Mouse (Mus musculus) liver, embryonic 11.5 days (tissue): ENCODE results near the gene Adgrf5. TPM values are rescaled to one million over a fixed set of nuclear protein-coding genes. Genes with fewer than 3 reads are reported as not detected.

Experiments
- ATAC-seq: fragments of 200-750 bp; cut with Nextera tagmentation; replicated peaks from 2 replicates; pipeline ENCODE4 v1.8.0; 2017; ENCODE audit warnings: moderate number of reproducible peaks, mild to moderate bottlenecking, moderate TSS enrichment, moderate library complexity; ENCODE audit not compliant: low FRiP score
- DNase-seq: peaks from one replicate; pipeline ENCODE4 v3.0.0-alpha.2; 2017; ENCODE audit warnings: low spot score
- H3K27ac ChIP-seq: fragments of 300-500 bp; sonication (generic); 2 replicates; pipeline ENCODE4 v1.5.1; 2014; ENCODE audit warnings: mild to moderate bottlenecking, low read depth, low read length, control low read depth
- H3K27me3 ChIP-seq: fragments of 300-500 bp; sonication (generic); replicated peaks from 2 replicates; pipeline ENCODE4 v1.6.1; 2014; ENCODE audit warnings: low read length, mixed read lengths; ENCODE audit not compliant: control insufficient read depth, insufficient read depth
- H3K36me3 ChIP-seq: fragments of 300-500 bp; sonication (generic); 2 replicates; pipeline ENCODE4 v1.6.1; 2014; ENCODE audit warnings: mild to moderate bottlenecking, low read length, moderate library complexity, mixed read lengths; ENCODE audit not compliant: control insufficient read depth, insufficient read depth
- H3K4me1 ChIP-seq: fragments of 300-500 bp; sonication (generic); replicated peaks from 2 replicates; pipeline ENCODE4 v1.6.1; 2014; ENCODE audit warnings: low read length, mixed read lengths; ENCODE audit not compliant: control insufficient read depth, insufficient read depth
- H3K4me2 ChIP-seq: fragments of 300-500 bp; sonication (generic); 2 replicates; pipeline ENCODE4 v1.6.1; 2014; ENCODE audit warnings: mild to moderate bottlenecking, control low read depth, moderate library complexity
- H3K4me3 ChIP-seq: fragments of 300-500 bp; sonication (generic); 2 replicates; pipeline ENCODE4 v1.5.1; 2014; ENCODE audit warnings: low read depth, low read length, control low read depth
- H3K9ac ChIP-seq: fragments of 300-500 bp; sonication (generic); 2 replicates; pipeline ENCODE4 v1.6.1; 2014; ENCODE audit warnings: low read depth, low read length, control low read depth
- H3K9me3 ChIP-seq: fragments of 300-500 bp; sonication (generic); 2 replicates; pipeline ENCODE4 v1.6.1; 2016; ENCODE audit warnings: low read length, inconsistent platforms, mixed read lengths; ENCODE audit not compliant: control insufficient read depth
- WGBS: fragments of 180-500 bp; shearing (Covaris S2); extraction: QIAGEN DNeasy Blood & Tissue Kit; methylation state at CpG from one replicate; pipeline ENCODE4 v1.1.7; 2014; 5-methylcytosine and 5-hydroxymethylcytosine counted together
- polyA plus RNA-seq: library from polyadenylated mRNA; unstranded; fragments of >200 nt; fragmentation: Nextera tagmentation; extraction: Ambion mirVana; gene quantifications from 2 replicates; pipeline ENCODE4 v1.2.1, GENCODE M21; 2014

Adgrf5 gene
- polyA plus RNA-seq, 1 experiment from 2014 or later: 9.3 TPM

DNA sequence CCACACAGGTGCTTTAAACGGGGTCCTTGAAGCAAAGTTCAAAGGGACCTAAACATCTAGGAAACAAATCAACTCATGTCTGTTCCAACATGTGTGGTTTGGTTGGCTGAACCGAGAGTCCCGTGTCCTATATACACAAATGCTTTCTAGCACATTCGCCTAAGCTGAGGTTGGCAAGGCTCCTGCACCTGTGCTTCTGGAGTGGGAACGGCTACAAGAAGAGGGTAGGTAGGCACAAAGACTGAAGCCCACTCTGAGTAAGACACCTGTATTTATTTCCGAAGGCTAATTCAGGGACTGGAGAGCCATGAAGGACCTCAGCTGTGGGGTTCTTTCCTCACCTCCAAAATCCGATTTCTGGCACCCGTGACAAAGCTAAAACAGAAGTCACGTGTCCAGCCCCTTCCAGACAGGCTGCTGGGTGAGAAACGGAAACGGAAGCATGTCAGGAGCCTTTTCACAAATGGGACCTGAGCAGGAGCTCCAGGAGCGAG, 99.5 kb downstream of the Adgrf5 start:
- 77% methylated on average over 12 of the region's 12 CpGs for WGBS
- H3K4me2 ChIP-seq: no peak overlapping the region

DNA sequence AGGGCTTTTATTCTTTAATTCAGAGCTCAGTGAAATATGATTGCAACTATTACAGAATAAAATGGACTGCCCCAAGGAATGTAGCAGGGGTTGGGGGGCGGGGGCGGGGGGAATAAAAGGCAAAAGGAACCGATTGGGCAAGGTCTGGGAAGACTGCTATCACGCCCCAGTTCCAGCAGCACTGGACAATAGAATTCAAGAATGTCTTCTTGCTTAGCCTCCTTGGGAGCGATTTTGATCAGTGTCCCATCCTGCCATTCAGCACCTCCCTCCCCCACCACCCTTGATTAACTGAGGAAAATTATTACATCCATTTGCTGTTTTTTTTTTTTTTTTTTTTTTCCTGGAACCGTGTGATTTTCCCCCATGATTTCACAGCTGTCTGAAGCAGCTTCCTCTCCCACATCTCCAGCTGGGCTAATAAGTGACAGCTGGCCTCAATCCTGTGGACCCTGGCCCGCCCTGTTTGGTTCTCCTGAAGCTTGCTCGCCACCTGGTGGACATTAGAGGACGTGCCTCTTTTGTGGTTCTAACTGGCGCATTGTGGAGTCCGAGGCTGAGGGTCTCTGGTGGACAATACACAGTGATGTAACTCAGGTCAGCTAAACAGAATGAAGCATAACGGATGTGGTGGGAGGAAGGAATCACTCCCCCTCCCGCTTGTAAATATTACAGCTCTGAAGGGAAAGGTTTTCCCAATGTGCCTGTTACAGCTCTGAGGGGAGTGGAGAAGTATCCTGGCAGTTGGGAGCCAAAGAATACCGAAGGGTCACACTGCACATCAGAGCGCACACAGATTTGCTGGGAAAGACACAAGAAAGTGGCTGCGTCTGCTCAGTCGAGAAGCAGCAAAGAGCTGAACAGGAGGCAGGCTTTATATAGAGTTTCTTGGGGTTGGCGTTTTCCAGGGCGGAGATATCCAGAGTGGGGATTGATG, 100.3 kb downstream of the Adgrf5 start:
- 38% methylated on average over 19 of the region's 19 CpGs for WGBS
- no peak overlapping the region for H3K9ac ChIP-seq
- H3K4me3 ChIP-seq: no peak overlapping the region
- ATAC-seq: peak; percentile 63
- no peaks in the 10 kb centered on the region; the same call in 1 of the 2 replicates for H3K36me3 ChIP-seq
- DNase-seq: peak; percentile 75
- no peaks in the 10 kb centered on the region for H3K27me3 ChIP-seq
- no peaks in the 10 kb centered on the region for H3K9me3 ChIP-seq
- H3K27ac ChIP-seq: no peak overlapping the region
- no peak overlapping the region for H3K4me2 ChIP-seq
- no peaks in the 10 kb centered on the region for H3K4me1 ChIP-seq

More for the DNA sequence above, 99.5 kb downstream of the Adgrf5 start:
- Histone ChIP-seq H3K4me3 (no peak overlapping the region), H3K27me3 (no peaks in the 10 kb centered on the region), H3K4me1 (no peaks in the 10 kb centered on the region), H3K9me3 (no peaks in the 10 kb centered on the region), H3K36me3 (no peaks in the 10 kb centered on the region; the same call in 1 of the 2 replicates), H3K27ac (no peak overlapping the region), H3K9ac (no peak overlapping the region)
- DNase-seq: no peak
- ATAC-seq: no peak

DNA sequence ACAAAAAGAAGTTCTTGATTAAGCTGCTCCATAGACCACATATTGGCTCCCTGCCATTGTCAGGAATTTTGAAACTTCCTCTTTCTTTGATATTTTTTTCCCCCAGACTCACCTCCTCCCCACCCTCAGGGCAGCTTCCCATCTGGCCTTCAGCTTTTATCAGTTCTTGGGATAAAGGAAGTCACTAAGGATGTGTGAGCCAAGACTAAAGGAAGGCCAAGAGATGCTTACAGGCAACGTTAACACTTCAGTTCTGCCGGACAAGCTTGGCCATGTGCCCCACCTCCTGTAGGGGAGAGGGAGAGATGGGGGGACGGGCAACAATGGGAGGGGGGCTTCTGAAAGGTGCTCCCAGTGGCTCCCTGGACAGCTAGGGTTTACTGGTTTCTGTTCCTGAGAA, 109.8 kb downstream of the Adgrf5 start:
- ATAC-seq (no peak), DNase-seq (no peak)
- Histone ChIP-seq H3K27ac (no peak overlapping the region), H3K4me2 (no peak overlapping the region), H3K9me3 (no peaks in the 10 kb centered on the region), H3K4me3 (no peak overlapping the region), H3K36me3 (no peaks in the 10 kb centered on the region), H3K27me3 (no peaks in the 10 kb centered on the region), H3K9ac (no peak overlapping the region), H3K4me1 (no peaks in the 10 kb centered on the region)
- 25% methylated on average over 3 of the region's 3 CpGs for WGBS

DNA sequence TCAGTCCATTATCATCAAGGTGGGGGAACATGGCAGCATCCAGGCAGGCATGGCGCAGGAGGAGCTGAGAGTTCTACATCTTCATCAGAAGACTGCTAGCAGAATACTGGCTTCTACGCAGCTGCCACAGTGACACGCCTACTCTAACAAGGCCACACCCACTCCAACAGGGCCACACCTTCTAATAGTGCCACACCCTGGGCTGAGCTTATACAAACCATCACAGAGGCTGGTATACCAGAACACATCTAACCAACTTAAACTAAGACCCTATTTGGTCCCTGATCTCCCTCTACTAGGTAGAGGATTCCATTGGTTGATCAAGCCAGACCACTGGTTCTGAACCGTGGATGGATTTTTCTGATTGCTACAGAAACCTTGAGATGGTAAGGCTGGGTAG, 112.3 kb downstream of the Adgrf5 start:
- no peaks in the 10 kb centered on the region for H3K9me3 ChIP-seq
- DNase-seq (no peak), ATAC-seq (no peak)
- no peak overlapping the region for H3K27ac ChIP-seq
- no peak overlapping the region for H3K9ac ChIP-seq
- H3K4me2 ChIP-seq: no peak overlapping the region
- H3K36me3 ChIP-seq: no peaks in the 10 kb centered on the region
- H3K4me3 ChIP-seq: no peak overlapping the region
- WGBS: 74% methylated on average over 4 of the region's 4 CpGs
- no peaks in the 10 kb centered on the region for H3K4me1 ChIP-seq
- H3K27me3 ChIP-seq: no peaks in the 10 kb centered on the region

DNA sequence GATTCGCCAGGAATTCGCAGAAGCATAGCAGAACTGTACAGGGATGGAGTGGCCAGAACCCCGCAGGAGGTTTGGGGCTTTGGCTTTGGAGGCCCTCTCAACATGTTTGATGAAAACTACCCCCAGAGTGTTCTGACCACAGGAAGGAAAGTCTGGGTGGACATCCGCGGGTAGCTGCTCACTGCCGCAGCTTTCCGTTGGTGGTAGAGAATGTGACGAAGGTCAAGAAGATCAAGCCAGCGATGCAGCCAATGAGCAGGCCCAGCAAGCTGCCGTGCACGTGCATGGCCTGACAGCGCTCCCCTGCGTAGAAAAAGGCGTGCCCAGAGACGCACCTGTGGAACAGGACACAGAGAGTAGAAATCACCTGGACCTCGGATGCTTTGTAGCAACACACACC, 114.5 kb downstream of the Adgrf5 start:
- Histone ChIP-seq H3K4me2 (no peak overlapping the region), H3K27ac (no peak overlapping the region), H3K27me3 (no peaks in the 10 kb centered on the region), H3K4me3 (no peak overlapping the region), H3K36me3 (no peaks in the 10 kb centered on the region), H3K4me1 (no peaks in the 10 kb centered on the region), H3K9me3 (no peaks in the 10 kb centered on the region), H3K9ac (no peak overlapping the region)
- no peak for DNase-seq
- ATAC-seq: no peak
- WGBS: 76% methylated on average over 16 of the region's 16 CpGs

DNA sequence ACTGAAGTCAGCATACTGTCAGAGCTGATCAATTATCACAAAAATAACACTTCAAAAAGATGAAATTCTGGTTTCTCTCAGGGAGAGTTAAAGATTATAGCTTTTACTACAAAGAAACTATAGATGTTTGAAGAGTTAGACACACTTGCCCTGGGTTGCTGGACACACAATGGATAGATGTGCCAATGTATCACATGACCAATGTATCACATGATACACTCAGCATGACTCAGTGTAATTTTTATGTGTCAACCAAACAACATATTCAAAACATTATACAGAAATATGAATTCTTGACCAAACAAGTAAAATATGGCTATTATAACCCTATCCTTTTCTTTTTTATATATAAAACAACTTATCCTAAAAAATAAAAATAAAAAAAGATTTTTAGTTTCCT, 117.4 kb downstream of the Adgrf5 start:
- ATAC-seq: no peak
- H3K27ac ChIP-seq: no peak overlapping the region
- no peaks in the 10 kb centered on the region for H3K27me3 ChIP-seq
- no peak overlapping the region for H3K4me3 ChIP-seq
- no peak overlapping the region for H3K9ac ChIP-seq
- no peak overlapping the region for H3K4me2 ChIP-seq
- no peaks in the 10 kb centered on the region for H3K4me1 ChIP-seq
- DNase-seq: no peak
- no peaks in the 10 kb centered on the region for H3K36me3 ChIP-seq
- no peaks in the 10 kb centered on the region for H3K9me3 ChIP-seq

DNA sequence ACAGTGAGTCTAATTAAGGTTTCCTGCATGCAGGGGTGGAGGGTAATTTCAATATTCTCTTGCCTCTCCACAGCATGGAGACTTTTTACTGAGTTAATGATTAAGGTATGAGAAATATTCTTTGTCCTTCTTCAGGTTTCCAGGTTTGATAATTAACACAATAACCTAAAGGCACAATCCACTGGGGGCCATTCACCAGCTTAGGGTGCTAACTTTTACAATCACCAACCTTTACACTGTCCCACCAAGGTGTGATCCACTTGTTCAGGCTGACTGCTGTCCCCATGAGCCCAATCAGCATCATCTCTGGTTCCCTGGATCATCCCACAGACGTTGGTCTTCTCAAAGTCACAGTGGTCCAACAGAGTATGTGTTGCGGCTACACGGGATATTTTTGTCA, 125.7 kb downstream of the Adgrf5 start:
- WGBS: 81% methylated on average over 3 of the region's 3 CpGs
- no peak for ATAC-seq

DNA sequence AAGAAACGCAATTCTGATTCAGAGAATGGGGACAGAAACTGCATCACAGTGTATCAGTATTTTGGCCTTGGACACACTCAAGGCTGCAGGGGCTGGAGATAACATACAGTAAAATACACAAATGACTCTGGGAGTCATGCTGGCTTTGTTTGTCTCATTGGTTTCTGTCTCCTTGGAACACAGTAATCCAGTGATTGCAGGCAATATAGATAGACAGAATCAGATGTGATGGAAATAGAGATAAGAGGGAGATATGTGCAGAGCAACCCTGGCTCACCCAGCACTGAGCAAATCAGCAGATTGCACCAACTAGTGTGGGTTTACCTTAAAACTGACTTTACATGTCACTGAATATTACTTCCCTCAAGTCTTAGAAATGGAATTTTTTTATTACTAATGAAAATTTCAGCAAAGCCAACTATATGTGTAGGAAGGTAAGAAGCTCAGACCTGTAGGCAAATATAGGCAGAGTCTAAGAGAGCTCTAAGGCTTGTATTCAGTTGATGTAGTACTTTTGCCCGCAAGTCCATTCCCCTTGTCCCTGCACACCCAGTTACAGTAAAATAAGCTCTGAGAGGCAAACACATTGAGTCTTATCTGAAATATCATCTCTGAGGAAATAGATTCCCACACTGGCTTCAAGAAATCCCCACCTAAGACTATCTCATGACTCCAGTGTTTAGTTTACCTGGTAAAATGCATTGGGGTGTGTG, 128.3 kb downstream of the Adgrf5 start:
- DNase-seq (no peak), ATAC-seq (no peak)
- Histone ChIP-seq H3K9me3 (no peaks in the 10 kb centered on the region), H3K27me3 (no peaks in the 10 kb centered on the region), H3K4me2 (no peak overlapping the region), H3K36me3 (no peaks in the 10 kb centered on the region), H3K27ac (no peak overlapping the region), H3K9ac (no peak overlapping the region), H3K4me1 (no peaks in the 10 kb centered on the region), H3K4me3 (no peak overlapping the region)
- WGBS: 84% methylated on average over 2 of the region's 2 CpGs

More for the DNA sequence above, 125.7 kb downstream of the Adgrf5 start:
- Histone ChIP-seq H3K36me3 (no peaks in the 10 kb centered on the region), H3K27ac (no peak overlapping the region), H3K4me2 (no peak overlapping the region), H3K27me3 (no peaks in the 10 kb centered on the region), H3K9ac (no peak overlapping the region), H3K9me3 (no peaks in the 10 kb centered on the region), H3K4me1 (no peaks in the 10 kb centered on the region), H3K4me3 (no peak overlapping the region)
- no peak for DNase-seq
